Mouse (Mus musculus) forebrain, embryonic 13.5 days (tissue): ENCODE data around the gene Csf1. TPM values are rescaled to one million over a fixed set of nuclear protein-coding genes. Genes with fewer than 3 reads are reported as not detected.

Experiments used
- ATAC-seq: fragments of 200-750 bp; cut with Nextera tagmentation; 2 replicates; pipeline ENCODE4 v1.8.0; 2017
- H3K27ac ChIP-seq: fragments of 300-500 bp; sonication (generic); 2 replicates; pipeline ENCODE4 v1.5.1; 2015; ENCODE audit warnings: inconsistent platforms, mild to moderate bottlenecking, moderate library complexity
- H3K27me3 ChIP-seq: fragments of 300-500 bp; sonication (generic); 2 replicates; pipeline ENCODE4 v1.6.1; 2015; ENCODE audit warnings: mild to moderate bottlenecking, inconsistent platforms
- H3K36me3 ChIP-seq: fragments of 300-500 bp; sonication (generic); 2 replicates; pipeline ENCODE4 v1.6.1; 2015; ENCODE audit warnings: mild to moderate bottlenecking, inconsistent platforms; ENCODE audit not compliant: poor library complexity, severe bottlenecking
- H3K4me1 ChIP-seq: fragments of 300-500 bp; sonication (generic); 2 replicates; pipeline ENCODE4 v1.6.1; 2015; ENCODE audit warnings: inconsistent platforms
- H3K4me2 ChIP-seq: fragments of 300-500 bp; sonication (generic); 2 replicates; pipeline ENCODE4 v1.6.1; 2015; ENCODE audit warnings: inconsistent platforms, mild to moderate bottlenecking, moderate library complexity
- H3K4me3 ChIP-seq: fragments of 300-500 bp; sonication (generic); 2 replicates; pipeline ENCODE4 v1.5.1; 2015; ENCODE audit warnings: mild to moderate bottlenecking, inconsistent platforms
- H3K9ac ChIP-seq: fragments of 300-500 bp; sonication (generic); 2 replicates; pipeline ENCODE4 v1.6.1; 2015; ENCODE audit warnings: mild to moderate bottlenecking, inconsistent platforms
- H3K9me3 ChIP-seq: fragments of 300-500 bp; sonication (generic); replicated peaks from 2 replicates; pipeline ENCODE4 v1.6.1; 2016; ENCODE audit warnings: inconsistent platforms
- WGBS: fragments of 180-500 bp; shearing (Covaris S2); methylation state at CpG from one replicate; pipeline ENCODE4 v1.1.7; 2015; 5-methylcytosine and 5-hydroxymethylcytosine counted together
- polyA plus RNA-seq: library from polyadenylated mRNA; unstranded; fragments of >200 nt; fragmentation: Nextera tagmentation; extraction: Ambion mirVana; gene quantifications from 2 replicates; pipeline ENCODE4 v1.2.1, GENCODE M21; 2015

Csf1 gene
- polyA plus RNA-seq, 1 experiment from 2014 or later: 4.5 TPM

DNA sequence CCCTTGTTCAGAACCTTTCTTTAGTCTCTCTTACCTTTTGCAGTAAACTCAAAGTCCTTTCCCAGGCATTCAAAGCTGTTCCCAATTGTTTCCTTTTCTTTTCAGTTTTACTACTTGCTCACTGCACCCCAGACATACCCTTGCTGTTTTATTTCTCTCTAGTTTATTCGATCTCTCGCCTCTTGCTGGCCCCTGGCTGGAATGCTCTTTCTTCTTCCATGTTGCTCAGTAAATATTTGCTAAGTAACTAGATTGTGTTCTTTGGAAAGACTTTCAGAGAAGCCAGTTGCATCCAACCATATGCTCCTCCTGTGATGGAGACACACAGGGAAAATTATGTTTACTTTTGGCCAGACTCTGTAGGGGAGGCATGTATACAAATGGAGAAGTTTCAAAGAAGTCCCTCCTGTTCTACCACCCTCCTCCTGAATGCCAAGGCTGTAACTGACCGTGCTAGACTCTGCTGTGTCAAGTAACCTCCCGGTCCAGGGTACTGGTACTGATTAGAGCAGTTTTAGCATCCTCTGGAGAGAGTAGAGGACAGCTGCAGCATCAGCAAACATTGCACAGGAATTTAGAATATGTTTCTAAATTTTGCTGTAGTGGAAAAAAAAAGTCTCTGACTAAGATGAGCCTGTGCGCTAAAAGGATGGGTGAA is 45.9 kb downstream of the Csf1 start:
- Histone ChIP-seq H3K27me3 (no peaks in the 10 kb centered on the region), H3K9me3 (no peaks in the 10 kb centered on the region), H3K4me2 (no peak overlapping the region), H3K4me3 (no peak overlapping the region), H3K4me1 (no peaks in the 10 kb centered on the region), H3K36me3 (no peaks in the 10 kb centered on the region), H3K9ac (no peak overlapping the region), H3K27ac (no peak overlapping the region)
- 81% methylated on average over 5 of the region's 5 CpGs for WGBS
- no peak for ATAC-seq

GRCm38 (mm10) chr3:107712081-107712480 is 48.2 kb downstream of the Csf1 start:
- 59% methylated on average over 3 of the region's 3 CpGs for WGBS
- Histone ChIP-seq H3K9me3 (no peaks in the 10 kb centered on the region), H3K4me1 (no peaks in the 10 kb centered on the region)

GRCm38 (mm10) chr3:107709156-107709555 is 51.1 kb downstream of the Csf1 start:
- no peak for ATAC-seq
- no peaks in the 10 kb centered on the region for H3K27me3 ChIP-seq
- H3K36me3 ChIP-seq: no peaks in the 10 kb centered on the region
- no peaks in the 10 kb centered on the region for H3K9me3 ChIP-seq
- no peaks in the 10 kb centered on the region for H3K4me1 ChIP-seq
- H3K4me2 ChIP-seq: no peak overlapping the region
- H3K27ac ChIP-seq: no peak overlapping the region
- WGBS: 31% methylated on average over 3 of the region's 3 CpGs
- H3K9ac ChIP-seq: no peak overlapping the region
- H3K4me3 ChIP-seq: no peak overlapping the region

More at GRCm38 (mm10) chr3:107712081-107712480, 48.2 kb downstream of the Csf1 start:
- Histone ChIP-seq H3K27ac (no peak overlapping the region), H3K4me2 (no peak overlapping the region), H3K4me3 (no peak overlapping the region), H3K27me3 (no peaks in the 10 kb centered on the region), H3K36me3 (no peaks in the 10 kb centered on the region), H3K9ac (no peak overlapping the region)
- no peak for ATAC-seq

GRCm38 (mm10) chr3:107707239-107707638 is 53.0 kb downstream of the Csf1 start:
- no peaks in the 10 kb centered on the region for H3K9me3 ChIP-seq
- no peak overlapping the region for H3K4me3 ChIP-seq
- no peak overlapping the region for H3K27ac ChIP-seq
- no peak overlapping the region for H3K4me2 ChIP-seq
- H3K4me1 ChIP-seq: no peaks in the 10 kb centered on the region
- no peak for ATAC-seq
- H3K27me3 ChIP-seq: no peaks in the 10 kb centered on the region
- H3K9ac ChIP-seq: no peak overlapping the region
- H3K36me3 ChIP-seq: no peaks in the 10 kb centered on the region
- 90% methylated on average over 4 of the region's 4 CpGs for WGBS

GRCm38 (mm10) chr3:107706164-107706563 is 54.1 kb downstream of the Csf1 start:
- Histone ChIP-seq H3K27me3 (no peaks in the 10 kb centered on the region), H3K4me3 (no peak overlapping the region), H3K9me3 (no peaks in the 10 kb centered on the region), H3K36me3 (no peaks in the 10 kb centered on the region), H3K9ac (no peak overlapping the region), H3K4me1 (no peaks in the 10 kb centered on the region), H3K27ac (no peak overlapping the region), H3K4me2 (no peak overlapping the region)
- WGBS: 76% methylated on average over 2 of the region's 2 CpGs
- ATAC-seq: no peak

DNA sequence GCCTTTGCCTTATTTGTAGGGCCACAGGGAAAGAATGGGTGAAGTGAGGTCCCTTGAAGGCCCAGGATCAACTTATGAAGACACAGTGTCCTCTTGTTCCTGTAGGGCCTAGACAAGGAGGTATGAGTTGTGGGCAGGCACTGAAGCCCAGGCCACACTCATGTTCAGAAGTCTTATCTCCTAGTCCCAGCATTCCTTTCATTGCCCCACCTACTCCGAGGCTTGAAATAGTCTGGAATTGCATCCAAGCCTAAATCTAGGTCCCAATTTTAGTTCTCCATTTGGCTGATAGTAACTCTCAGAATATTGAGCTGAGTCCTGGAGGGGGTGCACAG is 55.9 kb downstream of the Csf1 start:
- Histone ChIP-seq H3K9me3 (no peaks in the 10 kb centered on the region), H3K27ac (no peak overlapping the region), H3K36me3 (no peaks in the 10 kb centered on the region), H3K4me2 (no peak overlapping the region), H3K27me3 (no peaks in the 10 kb centered on the region), H3K9ac (no peak overlapping the region), H3K4me3 (no peak overlapping the region), H3K4me1 (no peaks in the 10 kb centered on the region)
- no peak for ATAC-seq
- 96% methylated on average over 1 of the region's 1 CpGs for WGBS

DNA sequence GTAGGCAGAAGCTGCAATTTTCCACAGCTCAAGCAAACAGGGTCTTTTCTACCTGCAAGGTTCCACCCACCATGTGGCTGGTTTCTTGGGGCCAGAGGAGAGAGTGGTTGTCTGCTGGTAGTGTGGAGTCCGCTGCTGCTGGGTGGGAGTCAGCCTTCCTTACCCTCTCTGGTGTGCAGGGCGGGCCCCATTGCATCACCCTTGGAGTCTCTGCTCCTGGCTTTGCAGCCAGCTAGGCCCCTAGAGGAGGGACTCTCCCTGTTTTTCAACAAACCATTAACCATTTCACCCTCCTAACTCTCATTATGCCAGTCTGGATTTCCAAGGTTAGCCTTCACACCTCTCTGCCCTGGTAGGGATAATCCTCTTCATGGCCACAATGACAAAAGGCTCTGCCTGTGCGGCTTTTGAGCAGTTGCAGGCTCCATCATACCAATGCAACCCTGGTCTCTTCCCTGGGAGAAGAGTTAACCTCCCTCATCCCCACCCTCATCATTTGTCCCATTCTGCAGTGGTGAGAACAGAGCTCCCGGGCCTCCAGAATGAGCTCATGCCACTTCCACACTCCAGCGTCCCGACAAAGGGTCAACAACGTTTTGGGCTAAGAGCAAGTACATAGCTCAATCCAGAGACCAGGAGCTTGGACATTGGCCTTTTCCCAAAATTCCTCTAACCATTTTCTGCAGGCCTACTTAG is 56.4 kb downstream of the Csf1 start:
- Histone ChIP-seq H3K4me3 (no peak overlapping the region), H3K27me3 (no peaks in the 10 kb centered on the region), H3K36me3 (no peaks in the 10 kb centered on the region), H3K9ac (no peak overlapping the region), H3K9me3 (no peaks in the 10 kb centered on the region), H3K4me2 (no peak overlapping the region), H3K27ac (no peak overlapping the region), H3K4me1 (no peaks in the 10 kb centered on the region)
- ATAC-seq: no peak
- WGBS: 78% methylated on average over 7 of the region's 7 CpGs

GRCm38 (mm10) chr3:107701767-107702394 is 58.4 kb downstream of the Csf1 start:
- Histone ChIP-seq H3K27ac (no peak overlapping the region), H3K27me3 (no peaks in the 10 kb centered on the region), H3K9me3 (no peaks in the 10 kb centered on the region), H3K9ac (no peak overlapping the region), H3K4me3 (no peak overlapping the region), H3K4me2 (no peak overlapping the region), H3K36me3 (no peaks in the 10 kb centered on the region), H3K4me1 (peaks cover 2% of the 10 kb centered on the region; the same call in 1 of the 2 replicates)
- WGBS: 84% methylated on average over 1 of the region's 1 CpGs
- no peak for ATAC-seq

DNA sequence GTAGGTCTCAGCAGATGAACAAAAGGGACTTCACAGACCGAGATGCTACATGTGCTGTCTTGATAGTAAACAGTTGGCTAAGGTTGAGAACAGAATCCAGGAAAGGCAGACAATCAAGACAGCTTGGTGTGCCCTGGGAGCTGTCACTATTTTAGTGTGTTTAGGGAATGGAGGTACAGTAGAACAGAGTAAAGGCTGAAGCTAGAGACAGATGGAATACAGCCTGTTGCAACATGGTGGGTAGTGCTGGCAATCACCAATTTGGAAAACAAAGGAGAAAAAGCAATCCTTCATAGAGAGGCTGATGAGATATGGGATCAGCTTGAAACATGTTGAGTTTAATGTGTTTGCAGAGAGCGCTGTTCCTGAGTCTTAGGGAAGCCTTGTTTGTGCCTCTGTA is 59.6 kb downstream of the Csf1 start:
- Histone ChIP-seq H3K9ac (no peak overlapping the region), H3K4me1 (peaks cover 4% of the 10 kb centered on the region; the same call in 1 of the 2 replicates), H3K27me3 (no peaks in the 10 kb centered on the region), H3K36me3 (no peaks in the 10 kb centered on the region), H3K9me3 (no peaks in the 10 kb centered on the region), H3K4me3 (no peak overlapping the region), H3K27ac (no peak overlapping the region), H3K4me2 (no peak overlapping the region)
- 88% methylated on average over 2 of the region's 2 CpGs for WGBS
- no peak for ATAC-seq

DNA sequence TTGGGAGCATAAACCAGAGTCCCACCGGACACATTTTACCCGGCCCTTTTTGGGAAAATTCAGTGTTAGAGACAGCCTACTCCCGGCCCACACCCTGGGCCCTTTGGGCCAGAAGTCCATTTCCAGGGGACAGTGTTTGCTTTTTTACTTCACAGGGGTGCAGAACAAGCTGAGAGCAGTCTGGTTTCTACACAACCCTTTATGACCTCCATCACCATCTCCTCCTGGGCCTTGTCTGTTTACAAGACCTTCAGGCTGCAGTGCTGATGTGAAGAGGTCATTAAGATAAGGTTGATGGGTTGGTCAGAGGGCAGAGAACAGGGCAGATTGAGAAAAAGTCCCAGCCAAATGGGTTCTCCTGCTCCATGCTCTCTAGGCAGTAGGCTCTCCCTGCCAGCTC is 63.4 kb downstream of the Csf1 start:
- Histone ChIP-seq H3K9ac (no peak overlapping the region), H3K4me2 (peak overlapping the region; percentile 49), H3K27ac (no peak overlapping the region), H3K4me1 (peaks cover 37% of the 10 kb centered on the region), H3K27me3 (no peaks in the 10 kb centered on the region), H3K9me3 (no peaks in the 10 kb centered on the region), H3K36me3 (no peaks in the 10 kb centered on the region), H3K4me3 (peak overlapping the region; percentile 91)
- WGBS: 38% methylated on average over 3 of the region's 3 CpGs
- no peak for ATAC-seq

DNA sequence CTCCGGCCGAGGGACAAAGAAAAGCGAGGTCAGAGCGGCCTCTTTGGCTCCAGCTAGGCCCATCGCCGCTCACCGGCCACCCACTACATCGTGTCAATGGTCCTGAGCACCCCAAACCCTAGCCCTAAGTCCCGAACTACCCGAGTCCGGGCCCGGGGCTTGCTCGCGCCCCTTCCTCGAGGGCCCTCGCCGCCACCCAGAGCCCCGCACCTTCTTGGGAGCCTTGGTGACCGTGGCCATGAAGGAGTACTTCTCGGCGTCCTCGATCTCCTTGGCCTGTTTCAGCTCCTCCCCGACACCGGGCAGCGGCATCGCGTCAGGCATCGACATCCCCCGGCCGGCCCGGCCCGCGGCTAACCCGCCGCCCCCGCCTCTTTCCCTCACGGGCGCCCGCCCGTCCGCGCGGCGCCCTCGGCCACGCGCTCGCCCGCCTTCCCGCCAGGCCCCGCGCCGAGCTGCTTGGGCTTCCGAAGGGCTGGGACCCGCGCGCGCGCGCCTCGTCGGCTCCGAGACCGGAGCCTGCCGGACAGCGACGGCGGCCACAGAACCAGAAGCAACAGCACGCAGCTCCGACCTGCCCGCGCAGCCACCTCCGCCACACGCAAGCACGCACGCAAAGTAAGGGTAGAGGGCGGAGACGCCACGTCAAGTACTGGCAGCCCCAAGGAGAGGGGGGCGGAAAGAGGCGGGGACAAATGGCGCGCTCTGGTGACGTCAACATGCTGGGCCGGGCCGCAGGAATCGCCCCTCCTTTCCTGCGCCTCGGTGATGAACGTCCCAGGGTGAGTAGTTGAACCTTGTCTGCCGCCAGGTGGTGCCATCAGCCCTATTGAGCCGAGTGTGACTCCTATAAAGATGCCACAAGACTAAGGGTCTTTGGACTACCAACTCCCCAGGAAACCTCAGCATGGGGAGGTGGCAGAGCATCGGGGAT is 64.1 kb downstream of the Csf1 start, which contains the start of gene Ahcyl1:
Gene Ahcyl1 (minus strand): TSS at position 613 of the 934 bp plus-strand sequence.
- peak within 1 kb of the TSS; percentile 91 for H3K4me3 ChIP-seq
- peak; percentile 98 for ATAC-seq
- peak within 1 kb of the TSS; percentile 96 for H3K9ac ChIP-seq
- H3K27me3 ChIP-seq: no peaks in the 10 kb centered on the region
- WGBS: under 1% methylated on average over 91 of the region's 93 CpGs
- no peaks in the 10 kb centered on the region for H3K36me3 ChIP-seq
- peaks cover 44% of the 10 kb centered on the region for H3K4me1 ChIP-seq
- H3K9me3 ChIP-seq: no peaks in the 10 kb centered on the region
- H3K4me2 ChIP-seq: peak within 1 kb of the TSS; percentile 93
- H3K27ac ChIP-seq: peak within 1 kb of the TSS; percentile 93
